ENCODE assay signal across 8 mouse cellular contexts in the genomic region with DNA sequence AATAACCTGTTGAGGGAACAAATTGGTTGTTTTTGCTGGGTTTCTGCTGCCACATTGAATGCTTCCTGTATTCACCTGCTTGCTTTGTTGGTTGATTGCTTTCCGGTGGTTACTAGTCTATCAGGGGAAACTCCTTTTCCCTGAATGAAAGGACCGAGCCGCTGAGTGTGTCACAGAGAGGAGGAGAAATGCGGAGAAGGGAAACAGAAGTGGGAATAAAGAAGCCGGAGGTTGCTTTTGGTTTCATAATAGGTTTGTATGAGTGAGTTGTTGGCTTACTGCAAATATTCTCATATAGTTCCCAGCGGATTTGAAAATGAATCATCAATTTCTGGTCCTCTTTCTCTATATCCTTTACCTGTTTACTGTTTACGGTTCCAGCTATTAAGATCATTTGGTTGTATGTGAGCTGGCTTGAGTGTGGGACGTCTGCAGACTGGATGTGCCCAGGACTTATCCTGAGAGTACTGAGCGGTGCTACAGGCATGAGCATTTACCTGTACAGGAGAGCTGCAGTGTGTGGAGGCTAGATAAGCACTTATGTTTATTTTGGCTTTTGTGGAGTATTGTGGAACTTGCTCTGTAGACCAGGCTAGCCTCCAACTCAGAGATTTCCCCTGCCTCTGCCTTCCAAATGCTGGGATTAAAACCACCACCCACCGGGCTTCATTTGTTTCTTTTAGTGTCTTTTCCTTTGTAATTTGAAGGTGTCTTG. TPM values are rescaled to one million over a fixed set of nuclear protein-coding genes. Genes with fewer than 3 reads are reported as not detected.
DNase-seq lines count a peak whose midpoint lies in the region; ATAC-seq lines count a peak whose summit lies in the region.

No protein-coding gene starts in this region.

- intact Hi-C loops in heart, postnatal 14 days (cut with DNase I), result loop anchor here (5.0 kb wide), 5 partner anchors 104 to 476 kb away; a partner anchor contains a TSS
- intact Hi-C loops in left cerebral cortex, postnatal 10 days (cut with DNase I), result loop anchor here (5.0 to 10.0 kb wide), 6 partner anchors 102 to 478 kb away; a partner anchor contains a TSS

- peak overlapping the region; percentile 92 for H3K4me3 ChIP-seq in heart, embryonic 13.5 days
- peak overlapping the region; percentile 76 for H3K4me3 ChIP-seq in neural tube, embryonic 15.5 days (replicated peaks)

- peak overlapping the region; percentile 93 for H3K4me2 ChIP-seq in heart, embryonic 13.5 days
- H3K4me2 ChIP-seq in neural tube, embryonic 15.5 days, result peak overlapping the region; percentile 82

- no peak for ATAC-seq in heart, embryonic 13.5 days (ENCODE audit: extremely low read depth, insufficient number of reproducible peaks, low FRiP score, low TSS enrichment)
- peak; percentile 35 for ATAC-seq in CD4-positive, CD25-positive, alpha-beta regulatory T cell, adult 4 months
- peak; percentile 33 for ATAC-seq in erythroblast, adult 5-6 weeks (replicated peaks; ENCODE audit: low FRiP score, poor library complexity, severe bottlenecking)
- no peak for ATAC-seq in neural tube, embryonic 15.5 days (ENCODE audit: low FRiP score)

- H3K9me3 ChIP-seq in heart, embryonic 13.5 days, result no peaks in the 10 kb centered on the region
- no peaks in the 10 kb centered on the region for H3K9me3 ChIP-seq in neural tube, embryonic 15.5 days (replicated peaks)

- DNase-seq in heart, postnatal 14 days, result no peak
- DNase-seq in kidney, postnatal 14 days, result peak; percentile 19
- DNase-seq in right cerebral cortex, postnatal 25 days, result no peak
- no peak for DNase-seq in left cerebral cortex, postnatal 10 days (ENCODE audit: extremely low spot score in 1 of 2, low spot score in 2 of 2)

- peaks cover 51% of the 10 kb centered on the region for H3K4me1 ChIP-seq in heart, embryonic 13.5 days
- peaks cover 49% of the 10 kb centered on the region for H3K4me1 ChIP-seq in neural tube, embryonic 15.5 days

- H3K27ac ChIP-seq in heart, embryonic 13.5 days (replicated peaks), result peak overlapping the region; percentile 98
- peak overlapping the region; percentile 97 for H3K27ac ChIP-seq in neural tube, embryonic 15.5 days (replicated peaks)

- H3K27me3 ChIP-seq in heart, embryonic 13.5 days (replicated peaks), result no peaks in the 10 kb centered on the region
- H3K27me3 ChIP-seq in neural tube, embryonic 15.5 days (replicated peaks), result no peaks in the 10 kb centered on the region

- H3K36me3 ChIP-seq in heart, embryonic 13.5 days, result no peaks in the 10 kb centered on the region
- H3K36me3 ChIP-seq in neural tube, embryonic 15.5 days, result no peaks in the 10 kb centered on the region

- WGBS in heart, embryonic 13.5 days, result 25% methylated on average over 10 of the region's 10 CpGs
- WGBS in neural tube, embryonic 15.5 days, result 16% methylated on average over 10 of the region's 10 CpGs

- peak overlapping the region; percentile 99 for H3K9ac ChIP-seq in heart, embryonic 13.5 days
- H3K9ac ChIP-seq in neural tube, embryonic 15.5 days (replicated peaks), result peak overlapping the region; percentile 100

RNA-seq across cellular contexts. Expression of a gene that starts 1.4 kb away (rescaled TPM):
- 5.3 and 5.5 TPM in 2 replicates for polyA plus RNA-seq in heart, embryonic 13.5 days (2015; fragmentation: Nextera tagmentation; extraction: Ambion mirVana)
- total RNA-seq in heart, postnatal 14 days (2021), result 10 to 100 TPM; 14.5 to 15.2 TPM
- 10 to 100 TPM; 14.9 to 19.1 TPM for polyA plus RNA-seq in CD4-positive, CD25-positive, alpha-beta regulatory T cell, adult 4 months (2017; shearing (Covaris generic))
- 37.7 and 41.6 TPM in 2 replicates for total RNA-seq in erythroblast, adult 5-6 weeks (2015; ENCODE audit: low replicate concordance)
- total RNA-seq in erythroblast, adult 5-6 weeks (2017; ENCODE audit: low replicate concordance), result 49.8 and 64.0 TPM in 2 replicates
- 10.9 and 11.9 TPM in 2 replicates for polyA plus RNA-seq in neural tube, embryonic 15.5 days (2015; fragmentation: Nextera tagmentation; extraction: Ambion mirVana)
- total RNA-seq in left cerebral cortex, postnatal 10 days (2021), result 10 to 100 TPM; 28.5 to 29.2 TPM

Comparison
In these comparisons a context has a peak if more than half of its experiments do, and no peak if none do; other contexts are left out.
1. ATAC-seq: peak in CD4-positive, CD25-positive, alpha-beta regulatory T cell, adult 4 months (single experiment) and erythroblast, adult 5-6 weeks (single experiment); none in heart, embryonic 13.5 days (single experiment) and neural tube, embryonic 15.5 days (single experiment).